In genomic region chr11:114478736-114479135, GRCm38 (mm10) we compare ENCODE assay signal across 8 mouse cellular contexts.
A peak's percentile ranks its signal among the peaks of the same experiment; 100 is the strongest.
DNase-seq lines count a peak whose midpoint lies in the region; ATAC-seq and TF ChIP-seq lines count a peak whose summit lies in the region.
"Had no signal": no experiment of that assay in that cellular context is flagged by ENCODE, and none has a peak within 500 bp of the region (broad histone marks: within the 10 kb centered on the region; RNA-seq: fewer than 3 reads in every experiment).

No protein-coding gene starts in this region.

- TF ChIP-seq EP300 in heart, postnatal 0 days (IDR thresholded peaks at IDR 0.05; ENCODE audit: low read depth), result no peak

- WGBS in heart, postnatal 0 days, result 8% methylated on average over 7 of the region's 7 CpGs
- 6% methylated on average over 7 of the region's 7 CpGs for WGBS in embryonic facial prominence, embryonic 13.5 days

- H3K9me3 ChIP-seq in heart, postnatal 0 days (replicated peaks; ENCODE audit: control insufficient read depth, low read length), result no peaks in the 10 kb centered on the region
- no peaks in the 10 kb centered on the region for H3K9me3 ChIP-seq in embryonic facial prominence, embryonic 13.5 days

- H3K27me3 ChIP-seq in heart, postnatal 0 days (ENCODE audit: control insufficient read depth, insufficient read depth, low read length), result peaks cover 16% of the 10 kb centered on the region; the same call in 1 of the 2 replicates
- peaks cover 12% of the 10 kb centered on the region; the same call in 1 of the 2 replicates for H3K27me3 ChIP-seq in embryonic facial prominence, embryonic 13.5 days

- no peak overlapping the region for H3K4me3 ChIP-seq in heart, postnatal 0 days (ENCODE audit: low read depth, low read length)
- no peak overlapping the region for H3K4me3 ChIP-seq in embryonic facial prominence, embryonic 13.5 days

- no peak for ATAC-seq in heart, postnatal 0 days (ENCODE audit: insufficient read depth, low read depth)
- ATAC-seq in embryonic facial prominence, embryonic 13.5 days (ENCODE audit: insufficient number of reproducible peaks, insufficient read depth, low FRiP score, low TSS enrichment, low read depth), result no peak

- no peaks in the 10 kb centered on the region for H3K36me3 ChIP-seq in heart, postnatal 0 days (replicated peaks; ENCODE audit: control insufficient read depth, insufficient read depth, low read length)
- no peaks in the 10 kb centered on the region for H3K36me3 ChIP-seq in embryonic facial prominence, embryonic 13.5 days

- no peaks in the 10 kb centered on the region for H3K4me1 ChIP-seq in heart, postnatal 0 days (ENCODE audit: control insufficient read depth, insufficient read depth)
- peaks cover 18% of the 10 kb centered on the region for H3K4me1 ChIP-seq in embryonic facial prominence, embryonic 13.5 days

- no peak for DNase-seq in heart, postnatal 0 days (ENCODE audit: low spot score)
- no peak for DNase-seq in heart, postnatal 4 days
- DNase-seq in ES-CJ7 (ENCODE audit: low read depth, low spot score), result peak; percentile 92
- DNase-seq in lung, postnatal 10 days, result peak; percentile 26
- no peak for DNase-seq in spleen, postnatal 10 days (ENCODE audit: low spot score in 2 of 2)
- DNase-seq in frontal cortex, postnatal 14 days (ENCODE audit: low spot score in 2 of 2), result no peak
- DNase-seq: kidney, adult 2 months had no signal

- TF ChIP-seq CTCF in heart, postnatal 0 days (IDR thresholded peaks at IDR 0.05; ENCODE audit: low read depth), result no peak

- H3K27ac ChIP-seq in heart, postnatal 0 days (ENCODE audit: low read depth), result no peak overlapping the region
- peak overlapping the region; percentile 72 for H3K27ac ChIP-seq in embryonic facial prominence, embryonic 13.5 days

- H3K4me2 ChIP-seq in heart, postnatal 0 days (ENCODE audit: low read depth, low read length), result peak overlapping the region; percentile 15; the same call in 1 of the 2 replicates
- peak overlapping the region; percentile 34 for H3K4me2 ChIP-seq in embryonic facial prominence, embryonic 13.5 days

- H3K9ac ChIP-seq in heart, postnatal 0 days (replicated peaks; ENCODE audit: low read depth, low read length), result no peak overlapping the region
- no peak overlapping the region for H3K9ac ChIP-seq in embryonic facial prominence, embryonic 13.5 days

Comparison
In these comparisons a context has a peak if more than half of its experiments do, and no peak if none do; other contexts are left out.
1. DNase-seq: peak in ES-CJ7 (single experiment) and lung, postnatal 10 days (single experiment); none in heart, postnatal 0 days (single experiment), heart, postnatal 4 days (single experiment), spleen, postnatal 10 days (0 of 2) and frontal cortex, postnatal 14 days (0 of 2).